Mouse (Mus musculus): ENCODE measurements around the gene Zfp422. TPM values are rescaled to one million over a fixed set of nuclear protein-coding genes. Genes with fewer than 3 reads are reported as not detected.

Zfp422 gene
- polyA plus RNA-seq, 1 experiment, result 4.8 TPM

DNA sequence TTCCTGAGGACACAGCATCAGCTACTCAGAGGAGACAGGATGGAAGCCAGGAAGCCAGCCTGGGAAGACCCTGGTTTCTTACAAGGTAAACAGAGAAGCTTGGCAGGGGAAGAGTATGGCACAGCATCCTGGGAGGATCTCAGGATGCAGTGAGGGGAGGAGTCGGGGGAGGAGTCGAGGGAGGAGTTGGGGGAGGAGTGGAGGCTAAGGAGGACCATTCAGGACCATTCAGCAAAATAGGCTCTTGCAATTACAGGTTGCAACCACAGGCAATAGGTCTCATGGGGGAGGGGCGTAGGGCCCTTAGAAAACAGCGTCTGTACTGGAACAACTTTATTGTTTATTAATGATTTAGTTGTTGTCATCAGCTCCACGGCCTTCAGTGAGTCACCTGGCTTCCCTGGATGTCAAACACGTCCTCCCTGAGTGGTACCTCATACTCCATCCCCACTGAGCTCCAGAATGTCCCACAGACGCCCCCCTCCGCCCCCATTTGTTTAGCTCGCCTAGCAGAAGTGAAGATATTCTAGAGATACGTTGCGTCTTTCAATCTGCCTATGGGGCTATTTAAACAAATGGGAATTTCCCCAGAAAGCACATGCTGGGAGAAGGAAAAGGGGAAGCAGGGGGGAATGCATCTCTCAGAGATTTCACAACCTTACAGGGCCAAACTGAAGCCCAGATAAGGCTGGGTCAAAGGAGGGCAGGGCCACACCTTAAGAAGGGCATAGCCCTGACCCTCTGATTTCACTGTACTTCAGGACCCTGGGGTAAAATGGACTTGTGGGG is 40.1 kb upstream of the Zfp422 start:
- H3K9me3 ChIP-seq, result no peaks in the 10 kb centered on the region
- H3K27me3 ChIP-seq (replicated peaks), result peaks cover 54% of the 10 kb centered on the region
- TF ChIP-seq FLI1 (IDR thresholded peaks at IDR 0.05; ENCODE audit: low read length) (no peak), GATA1 (IDR thresholded peaks at IDR 0.05; ENCODE audit: borderline replicate concordance, low read length) (no peak)
- H3K36me3 ChIP-seq (replicated peaks; ENCODE audit: low read length), result no peaks in the 10 kb centered on the region
- peaks cover 18% of the 10 kb centered on the region for H3K4me1 ChIP-seq
- H3K4me3 ChIP-seq (replicated peaks), result peak overlapping the region; percentile 47

GRCm38 (mm10) chr6:116667382-116667781 is 38.6 kb upstream of the Zfp422 start:
- H3K27me3 ChIP-seq (replicated peaks), result peaks cover 42% of the 10 kb centered on the region
- H3K4me3 ChIP-seq (replicated peaks), result no peak overlapping the region
- TF ChIP-seq FLI1 (IDR thresholded peaks at IDR 0.05; ENCODE audit: low read length) (no peak), GATA1 (IDR thresholded peaks at IDR 0.05; ENCODE audit: borderline replicate concordance, low read length) (no peak)
- peaks cover 8% of the 10 kb centered on the region; the same call in 1 of the 2 replicates for H3K4me1 ChIP-seq
- no peaks in the 10 kb centered on the region for H3K9me3 ChIP-seq
- H3K36me3 ChIP-seq (replicated peaks; ENCODE audit: low read length), result no peaks in the 10 kb centered on the region

DNA sequence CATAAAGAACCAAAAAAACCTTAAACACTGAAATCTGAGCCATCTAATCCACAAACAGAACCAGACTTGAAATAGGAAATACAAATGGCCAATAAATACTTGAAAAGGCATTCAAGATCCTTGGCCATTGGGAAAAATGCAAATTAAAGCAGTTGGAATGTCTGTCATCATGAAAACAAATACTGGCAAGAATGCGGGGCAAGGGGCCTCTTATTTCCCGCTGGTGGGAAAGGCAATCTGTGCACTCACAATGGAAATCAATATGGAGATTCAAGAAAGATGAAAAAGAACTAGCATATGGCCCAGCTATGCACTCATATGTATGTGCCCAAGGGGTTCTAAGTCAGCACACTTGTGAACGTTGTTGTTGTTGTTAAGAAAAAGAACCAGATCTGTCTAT is 38.1 kb upstream of the Zfp422 start:
- TF ChIP-seq GATA1 (IDR thresholded peaks at IDR 0.05; ENCODE audit: borderline replicate concordance, low read length) (no peak), FLI1 (IDR thresholded peaks at IDR 0.05; ENCODE audit: low read length) (no peak)
- Histone ChIP-seq H3K27me3 (replicated peaks) (peaks cover 40% of the 10 kb centered on the region), H3K4me3 (replicated peaks) (no peak overlapping the region), H3K36me3 (replicated peaks; ENCODE audit: low read length) (no peaks in the 10 kb centered on the region), H3K9me3 (no peaks in the 10 kb centered on the region), H3K4me1 (peaks cover 8% of the 10 kb centered on the region; the same call in 1 of the 2 replicates)

- peaks cover 35% of the 10 kb centered on the region for H3K27me3 ChIP-seq (replicated peaks)
- TF ChIP-seq GATA1 (IDR thresholded peaks at IDR 0.05; ENCODE audit: borderline replicate concordance, low read length) (no peak), FLI1 (IDR thresholded peaks at IDR 0.05; ENCODE audit: low read length) (no peak)
- no peaks in the 10 kb centered on the region for H3K36me3 ChIP-seq (replicated peaks; ENCODE audit: low read length)
- H3K4me3 ChIP-seq (replicated peaks), result no peak overlapping the region
- H3K9me3 ChIP-seq, result no peaks in the 10 kb centered on the region
- H3K4me1 ChIP-seq, result peaks cover 8% of the 10 kb centered on the region; the same call in 1 of the 2 replicates
Observed at GRCm38 (mm10) chr6:116666085-116666750, 37.4 kb upstream of the Zfp422 start.

GRCm38 (mm10) chr6:116664830-116665229 is 36.0 kb upstream of the Zfp422 start:
- Histone ChIP-seq H3K4me3 (replicated peaks) (no peak overlapping the region), H3K9me3 (no peaks in the 10 kb centered on the region), H3K27me3 (replicated peaks) (peaks cover 28% of the 10 kb centered on the region), H3K4me1 (peaks cover 8% of the 10 kb centered on the region; the same call in 1 of the 2 replicates), H3K36me3 (replicated peaks; ENCODE audit: low read length) (no peaks in the 10 kb centered on the region)
- TF ChIP-seq FLI1 (IDR thresholded peaks at IDR 0.05; ENCODE audit: low read length) (no peak), GATA1 (IDR thresholded peaks at IDR 0.05; ENCODE audit: borderline replicate concordance, low read length) (no peak)

DNA sequence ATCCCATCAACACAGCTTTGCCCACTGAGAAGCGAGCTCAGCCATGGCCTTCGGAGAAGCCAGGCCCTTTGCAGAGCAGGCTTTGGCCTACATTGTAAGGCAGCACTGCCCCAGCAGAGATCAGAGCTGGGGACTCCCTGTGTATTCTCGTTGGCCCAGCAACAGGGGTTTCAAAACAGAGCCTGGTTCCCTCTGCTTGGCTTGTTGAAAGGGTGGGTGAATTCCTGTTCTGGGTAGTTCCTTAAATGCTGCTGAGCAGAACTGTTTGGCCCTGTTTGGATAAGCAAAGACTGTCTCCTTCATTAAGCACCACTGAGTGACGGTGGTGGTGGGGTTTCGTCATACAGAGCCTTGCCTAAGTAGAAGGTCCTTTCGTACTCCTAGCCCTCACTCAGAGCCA is 35.2 kb upstream of the Zfp422 start:
- peaks cover 24% of the 10 kb centered on the region for H3K27me3 ChIP-seq (replicated peaks)
- H3K36me3 ChIP-seq (replicated peaks; ENCODE audit: low read length), result no peaks in the 10 kb centered on the region
- no peaks in the 10 kb centered on the region for H3K9me3 ChIP-seq
- H3K4me1 ChIP-seq, result peaks cover 8% of the 10 kb centered on the region; the same call in 1 of the 2 replicates
- H3K4me3 ChIP-seq (replicated peaks), result no peak overlapping the region
- TF ChIP-seq GATA1 (IDR thresholded peaks at IDR 0.05; ENCODE audit: borderline replicate concordance, low read length), result no peak
- TF ChIP-seq FLI1 (IDR thresholded peaks at IDR 0.05; ENCODE audit: low read length), result no peak

DNA sequence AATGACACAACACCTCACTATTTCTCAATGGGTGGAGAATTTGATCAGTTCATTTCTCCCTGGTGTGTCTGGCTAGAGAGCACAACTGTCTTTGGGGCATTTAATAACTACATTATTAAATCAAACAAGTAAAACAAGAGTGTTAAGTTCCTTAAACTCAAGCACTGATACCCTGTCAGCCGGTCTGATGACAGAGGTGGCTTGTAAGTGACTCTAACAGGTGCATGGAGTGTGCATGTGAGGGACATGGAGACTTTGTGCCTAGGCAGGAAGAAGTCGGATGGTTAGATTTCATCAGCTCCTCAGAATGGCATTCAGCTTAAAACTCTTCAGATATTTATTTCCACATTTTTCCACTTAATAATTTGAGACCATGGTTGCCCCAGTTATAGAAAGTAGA is 34.6 kb upstream of the Zfp422 start:
- Histone ChIP-seq H3K27me3 (replicated peaks) (peaks cover 22% of the 10 kb centered on the region), H3K36me3 (replicated peaks; ENCODE audit: low read length) (no peaks in the 10 kb centered on the region), H3K4me1 (peaks cover 1% of the 10 kb centered on the region; the same call in 1 of the 2 replicates), H3K9me3 (no peaks in the 10 kb centered on the region), H3K4me3 (replicated peaks) (no peak overlapping the region)
- no peak for TF ChIP-seq FLI1 (IDR thresholded peaks at IDR 0.05; ENCODE audit: low read length)
- TF ChIP-seq GATA1 (IDR thresholded peaks at IDR 0.05; ENCODE audit: borderline replicate concordance, low read length), result no peak

GRCm38 (mm10) chr6:116653684-116654454 is 25.1 kb upstream of the Zfp422 start:
- H3K4me1 ChIP-seq, result peaks cover 47% of the 10 kb centered on the region
- H3K9me3 ChIP-seq, result no peaks in the 10 kb centered on the region
- no peaks in the 10 kb centered on the region for H3K36me3 ChIP-seq (replicated peaks; ENCODE audit: low read length)
- TF ChIP-seq FLI1 (IDR thresholded peaks at IDR 0.05; ENCODE audit: low read length), result no peak
- no peak for TF ChIP-seq GATA1 (IDR thresholded peaks at IDR 0.05; ENCODE audit: borderline replicate concordance, low read length)
- H3K4me3 ChIP-seq (replicated peaks), result no peak overlapping the region
- H3K27me3 ChIP-seq (replicated peaks), result peaks cover 35% of the 10 kb centered on the region

DNA sequence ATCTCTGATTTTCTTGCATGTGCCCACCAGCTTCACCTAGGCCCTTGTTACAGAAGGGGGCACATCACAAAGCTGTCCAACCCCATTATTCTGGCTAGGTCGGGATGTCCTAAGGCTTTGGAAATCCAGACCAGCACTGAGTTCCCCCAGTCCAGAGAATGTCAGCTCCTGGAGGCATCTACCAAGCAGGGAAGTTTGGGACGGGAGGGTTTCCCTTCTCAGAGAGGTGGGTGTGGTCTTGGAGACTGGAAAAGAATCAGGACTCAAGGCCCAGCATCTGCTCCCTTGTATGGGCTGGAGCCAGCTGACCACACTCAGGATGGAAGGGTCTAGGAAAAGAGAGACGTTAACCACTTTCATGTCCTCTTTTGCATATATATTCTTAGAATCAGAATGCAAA is 24.4 kb upstream of the Zfp422 start:
- no peaks in the 10 kb centered on the region for H3K9me3 ChIP-seq
- H3K4me1 ChIP-seq, result peaks cover 51% of the 10 kb centered on the region
- H3K4me3 ChIP-seq (replicated peaks), result no peak overlapping the region
- TF ChIP-seq FLI1 (IDR thresholded peaks at IDR 0.05; ENCODE audit: low read length) (no peak), GATA1 (IDR thresholded peaks at IDR 0.05; ENCODE audit: borderline replicate concordance, low read length) (no peak)
- H3K36me3 ChIP-seq (replicated peaks; ENCODE audit: low read length), result no peaks in the 10 kb centered on the region
- H3K27me3 ChIP-seq (replicated peaks), result peaks cover 35% of the 10 kb centered on the region
